Mouse (Mus musculus): ENCODE data around the gene Dse.

- TF ChIP-seq POLR2A (IDR thresholded peaks at IDR 0.05; ENCODE audit: insufficient read depth, low read length) (no peak), CTCF (IDR thresholded peaks at IDR 0.05; ENCODE audit: low read depth, low read length) (no peak), EP300 (IDR thresholded peaks at IDR 0.05; ENCODE audit: insufficient read depth, low read depth, low read length) (no peak)
Measured at GRCm38 (mm10) chr10:34111964-34112738, 95.4 kb downstream of the Dse start.

Data from ES-Bruce4 (cell line).